16 mouse cellular contexts compared by ENCODE assay signal in genomic region chr12:86276895-86277294, GRCm38 (mm10). TPM values are rescaled to one million over a fixed set of nuclear protein-coding genes. Genes with fewer than 3 reads are reported as not detected.
DNase-seq lines count a peak whose midpoint lies in the region; ATAC-seq and TF ChIP-seq lines count a peak whose summit lies in the region.
"Had no signal": no experiment of that assay in that cellular context is flagged by ENCODE, and none has a peak within 500 bp of the region (broad histone marks: within the 10 kb centered on the region; RNA-seq: fewer than 3 reads in every experiment).

No protein-coding gene starts in this region.

- TF ChIP-seq CTCF in forebrain, postnatal 0 days (IDR thresholded peaks at IDR 0.05; ENCODE audit: low read depth), result no peak

- no peak overlapping the region for H3K4me3 ChIP-seq in forebrain, postnatal 0 days (ENCODE audit: low read depth, low read length)
- H3K4me3 ChIP-seq in liver, embryonic 11.5 days (ENCODE audit: low read depth, low read length), result no peak overlapping the region
- H3K4me3 ChIP-seq: liver, embryonic 13.5 days; megakaryocyte, embryonic 14.5 days had no signal

- peaks cover 9% of the 10 kb centered on the region; the same call in 1 of the 2 replicates for H3K36me3 ChIP-seq in forebrain, postnatal 0 days (ENCODE audit: insufficient read depth)
- H3K36me3 ChIP-seq in liver, embryonic 11.5 days (ENCODE audit: control insufficient read depth, insufficient read depth, low read length), result peaks cover 2% of the 10 kb centered on the region; the same call in 1 of the 2 replicates

- 0 out of 2 replicates have a peak overlapping the region, but pooled peaks have one; percentile 23 for H3K27ac ChIP-seq in forebrain, postnatal 0 days (ENCODE audit: low read depth, low read length)
- no peak overlapping the region for H3K27ac ChIP-seq in liver, embryonic 11.5 days (ENCODE audit: low read depth, low read length)
- H3K27ac ChIP-seq: liver, embryonic 13.5 days had no signal

- H3K9me3 ChIP-seq in forebrain, postnatal 0 days (ENCODE audit: low read length), result no peaks in the 10 kb centered on the region
- no peaks in the 10 kb centered on the region for H3K9me3 ChIP-seq in liver, embryonic 11.5 days (ENCODE audit: control insufficient read depth, low read length)
- H3K9me3 ChIP-seq: liver, embryonic 13.5 days; megakaryocyte, embryonic 14.5 days had no signal

- H3K9ac ChIP-seq in forebrain, postnatal 0 days, result no peak overlapping the region
- no peak overlapping the region for H3K9ac ChIP-seq in liver, embryonic 11.5 days (ENCODE audit: low read depth, low read length)
- H3K9ac ChIP-seq: liver, embryonic 13.5 days had no signal

- 0 out of 2 replicates have a peak, but pooled peaks have one; percentile 34 for ATAC-seq in frontal cortex, adult (ENCODE audit: low TSS enrichment)
- peak; percentile 95 for ATAC-seq in forebrain, postnatal 0 days
- ATAC-seq in liver, embryonic 11.5 days (replicated peaks; ENCODE audit: low FRiP score), result no peak
- ATAC-seq: inflammation-experienced regulatory T-cells, adult 6 months had no signal

- no peak for DNase-seq in frontal cortex, postnatal 10 days (ENCODE audit: low spot score in 2 of 2)
- peak; percentile 25 to 39 for DNase-seq in left cerebral cortex, postnatal 25 days (ENCODE audit: low spot score in 2 of 2)
- no peak for DNase-seq in left cerebral cortex, adult 8-10 months (ENCODE audit: low spot score in 2 of 2)
- DNase-seq in forebrain, postnatal 0 days, result peak; percentile 73
- peak; percentile 60 for DNase-seq in layer of hippocampus, adult 9-11 months
- no peak for DNase-seq in gastrocnemius, postnatal 14 days
- DNase-seq in liver, embryonic 11.5 days (ENCODE audit: low spot score), result no peak
- DNase-seq: adrenal gland, postnatal 14 days; cerebellum, postnatal 10 days; heart, adult 18-20 months; kidney, postnatal 10 days; liver, embryonic 13.5 days; thymus, postnatal 4 days had no signal

- 37% methylated on average over 5 of the region's 5 CpGs for WGBS in forebrain, postnatal 0 days
- WGBS in liver, embryonic 11.5 days, result 68% methylated on average over 5 of the region's 5 CpGs

- intact Hi-C loops in left cerebral cortex, postnatal 25 days (cut with DNase I), result no loop called here
- intact Hi-C loops in gastrocnemius, postnatal 14 days (cut with DNase I; ENCODE audit: low total_unique reads), result no loop called here

- H3K27me3 ChIP-seq in forebrain, postnatal 0 days (ENCODE audit: insufficient read depth, low read length), result no peaks in the 10 kb centered on the region
- no peaks in the 10 kb centered on the region for H3K27me3 ChIP-seq in liver, embryonic 11.5 days (replicated peaks; ENCODE audit: control insufficient read depth, insufficient read depth, low read length)
- H3K27me3 ChIP-seq: liver, embryonic 13.5 days; megakaryocyte, embryonic 14.5 days had no signal

- H3K4me1 ChIP-seq in forebrain, postnatal 0 days (ENCODE audit: insufficient read depth), result no peaks in the 10 kb centered on the region
- H3K4me1 ChIP-seq in liver, embryonic 11.5 days (replicated peaks; ENCODE audit: control insufficient read depth, insufficient read depth, low read length), result no peaks in the 10 kb centered on the region
- H3K4me1 ChIP-seq: liver, embryonic 13.5 days had no signal

- no peak overlapping the region for H3K4me2 ChIP-seq in forebrain, postnatal 0 days (ENCODE audit: low read depth)
- no peak overlapping the region for H3K4me2 ChIP-seq in liver, embryonic 11.5 days
- H3K4me2 ChIP-seq: liver, embryonic 13.5 days had no signal

RNA-seq across cellular contexts. Expression of gene Gpatch2l, which starts 35.2 kb away (rescaled TPM):
- total RNA-seq in left cerebral cortex, postnatal 25 days (2021), result 10 to 100 TPM; 35.8 to 37.2 TPM
- total RNA-seq in left cerebral cortex, adult 8-10 months (2022), result 10 to 100 TPM; 34.1 to 37.5 (median 36.1) TPM
- total RNA-seq in forebrain, postnatal 0 days (2014; rRNA removed), result 34.6 and 41.0 TPM in 2 replicates
- polyA plus RNA-seq in forebrain, postnatal 0 days (2015; fragmentation: Nextera tagmentation; extraction: Ambion mirVana), result 16.4 and 21.5 TPM in 2 replicates
- total RNA-seq in gastrocnemius, postnatal 14 days (2021), result 10 to 100 TPM; 10.1 to 11.6 TPM
- 12.7 and 14.5 TPM in 2 replicates for polyA plus RNA-seq in liver, embryonic 11.5 days (2014; fragmentation: Nextera tagmentation; extraction: Ambion mirVana)

Comparison
In these comparisons a context has a peak if more than half of its experiments do, and no peak if none do; other contexts are left out.
1. DNase-seq: peak in left cerebral cortex, postnatal 25 days (2 of 2), forebrain, postnatal 0 days (single experiment) and layer of hippocampus, adult 9-11 months (single experiment); none in frontal cortex, postnatal 10 days (0 of 2), left cerebral cortex, adult 8-10 months (0 of 2), gastrocnemius, postnatal 14 days (single experiment) and liver, embryonic 11.5 days (single experiment).